Mouse (Mus musculus): ENCODE measurements around the gene Oxt. TPM values are rescaled to one million over a fixed set of nuclear protein-coding genes. Genes with fewer than 3 reads are reported as not detected.

The Oxt gene
- polyA plus RNA-seq (2016; fragmentation: Nextera tagmentation; extraction: Ambion mirVana), result not detected in 2 replicates

DNA sequence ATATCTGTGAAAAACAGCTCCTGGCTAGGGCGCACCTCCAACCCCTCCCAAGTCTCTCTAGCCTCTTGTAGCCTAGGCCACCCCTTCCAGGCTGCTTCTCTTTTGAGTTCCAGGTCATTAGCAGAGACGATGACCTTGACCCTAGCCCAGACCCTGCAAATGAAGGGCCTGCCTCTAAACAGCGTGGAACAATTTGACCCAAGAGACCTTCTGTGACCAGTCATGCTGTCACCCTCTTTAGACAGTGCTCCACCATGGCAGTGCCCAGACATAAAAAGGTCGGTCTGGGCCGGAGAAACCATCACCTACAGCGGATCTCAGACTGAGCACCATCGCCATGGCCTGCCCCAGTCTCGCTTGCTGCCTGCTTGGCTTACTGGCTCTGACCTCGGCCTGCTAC is at the start of gene Oxt:
Gene Oxt (plus strand): TSS at position 301 of the 400 bp plus-strand sequence.
- DNase-seq (ENCODE audit: low spot score), result no peak
- WGBS, result 36% methylated on average over 9 of the region's 9 CpGs
- H3K9me3 ChIP-seq (replicated peaks), result no peaks in the 10 kb centered on the region
- H3K27ac ChIP-seq, result no peak within 1 kb of the TSS
- peaks cover 26% of the 10 kb centered on the region for H3K4me1 ChIP-seq
- peaks cover 75% of the 10 kb centered on the region for H3K27me3 ChIP-seq (ENCODE audit: low read depth, poor library complexity, severe bottlenecking)
- H3K4me3 ChIP-seq, result peak within 1 kb of the TSS; percentile 40
- H3K36me3 ChIP-seq, result no peaks in the 10 kb centered on the region

DNA sequence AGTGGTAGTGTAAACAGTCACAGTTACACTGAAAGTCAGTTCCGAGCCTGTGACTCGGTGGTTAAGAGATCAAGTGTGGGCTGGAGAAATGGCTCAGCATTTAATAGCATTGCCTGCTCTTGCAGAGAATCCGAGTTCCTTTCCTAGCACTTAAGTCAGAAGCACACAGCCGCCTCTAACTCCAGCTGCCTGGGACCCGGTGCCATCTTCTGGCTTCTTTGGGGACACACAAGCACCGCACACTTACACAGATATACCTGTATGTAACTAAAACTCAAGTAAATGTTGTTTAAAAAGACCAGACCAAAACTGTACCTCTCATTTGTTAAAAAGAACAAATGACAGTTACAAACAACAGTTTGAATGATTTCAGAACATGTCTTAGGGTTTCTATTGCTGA is 47.5 kb upstream of the Oxt start:
- DNase-seq (ENCODE audit: low spot score), result no peak
- no peak overlapping the region for H3K27ac ChIP-seq
- H3K9me3 ChIP-seq (replicated peaks), result no peaks in the 10 kb centered on the region
- H3K4me1 ChIP-seq, result no peaks in the 10 kb centered on the region
- H3K27me3 ChIP-seq (ENCODE audit: low read depth, poor library complexity, severe bottlenecking), result no peaks in the 10 kb centered on the region
- peaks cover 52% of the 10 kb centered on the region for H3K36me3 ChIP-seq
- no peak overlapping the region for H3K4me3 ChIP-seq
- WGBS, result 88% methylated on average over 6 of the region's 6 CpGs

DNA sequence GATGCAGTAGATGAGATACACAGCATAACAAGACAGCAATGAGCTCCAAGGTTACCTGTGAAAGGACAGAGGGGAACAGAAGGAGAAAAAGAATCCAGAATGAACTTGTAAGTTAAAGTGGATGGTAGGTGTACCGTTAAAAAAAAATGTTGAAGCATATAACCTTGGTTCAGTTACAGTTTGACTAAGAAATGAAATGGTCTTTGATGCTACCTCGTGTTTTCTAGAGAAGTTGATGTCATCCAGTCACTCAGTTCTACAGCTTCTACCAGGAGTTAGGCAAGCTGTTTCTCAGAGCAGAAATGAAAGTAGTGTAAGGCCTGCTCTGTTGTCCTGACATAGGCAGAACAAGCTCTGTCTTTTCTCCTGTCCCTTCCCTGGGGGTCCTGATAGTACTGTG is 46.7 kb upstream of the Oxt start:
- no peaks in the 10 kb centered on the region for H3K4me1 ChIP-seq
- H3K4me3 ChIP-seq, result no peak overlapping the region
- no peak for DNase-seq (ENCODE audit: low spot score)
- peaks cover 56% of the 10 kb centered on the region for H3K36me3 ChIP-seq
- H3K27ac ChIP-seq, result no peak overlapping the region
- H3K9me3 ChIP-seq (replicated peaks), result no peaks in the 10 kb centered on the region
- 93% methylated on average over 2 of the region's 2 CpGs for WGBS
- H3K27me3 ChIP-seq (ENCODE audit: low read depth, poor library complexity, severe bottlenecking), result no peaks in the 10 kb centered on the region

DNA sequence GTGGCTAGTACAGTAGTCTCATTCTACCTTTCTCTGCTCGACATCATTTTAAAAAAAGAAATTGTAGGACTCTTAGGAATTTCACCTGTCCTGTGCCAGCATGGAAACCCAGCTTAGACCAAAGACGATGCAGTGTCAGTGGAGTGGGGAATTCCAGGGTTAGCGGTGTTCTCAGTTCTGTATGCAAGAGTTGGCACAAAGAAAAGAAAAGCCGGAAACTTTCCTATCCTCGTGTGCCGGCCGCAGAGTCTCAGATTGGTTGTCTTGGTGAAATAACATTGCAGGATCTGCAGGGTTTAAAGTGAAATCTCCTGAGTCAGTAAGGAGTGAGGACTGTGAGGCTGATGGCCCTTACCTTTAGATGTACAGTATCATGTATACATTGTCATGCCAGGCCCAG is 46.0 kb upstream of the Oxt start:
- no peaks in the 10 kb centered on the region for H3K9me3 ChIP-seq (replicated peaks)
- no peak overlapping the region for H3K27ac ChIP-seq
- 93% methylated on average over 7 of the region's 7 CpGs for WGBS
- H3K4me1 ChIP-seq, result no peaks in the 10 kb centered on the region
- no peak for DNase-seq (ENCODE audit: low spot score)
- H3K36me3 ChIP-seq, result peaks cover 56% of the 10 kb centered on the region
- no peak overlapping the region for H3K4me3 ChIP-seq
- no peaks in the 10 kb centered on the region for H3K27me3 ChIP-seq (ENCODE audit: low read depth, poor library complexity, severe bottlenecking)

DNA sequence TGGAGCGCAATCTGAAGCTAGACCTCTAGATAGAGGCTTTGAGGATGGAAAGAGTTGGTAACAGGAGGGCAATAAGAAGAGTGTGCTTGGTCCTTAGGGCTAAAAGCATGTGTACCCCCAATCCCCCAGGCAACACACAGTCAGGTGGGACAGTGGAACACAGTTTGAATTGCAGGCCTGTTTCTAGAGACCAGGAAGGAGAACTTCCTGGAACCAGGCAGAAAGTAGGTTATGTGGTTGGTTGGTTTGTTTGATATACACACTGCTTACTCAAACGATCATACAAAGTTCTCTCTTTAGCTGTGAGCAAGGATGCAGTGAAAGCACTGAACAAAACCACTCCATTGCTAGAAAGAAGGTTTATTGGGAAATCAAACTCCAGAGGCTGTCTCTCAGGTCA is 43.8 kb upstream of the Oxt start:
- H3K27ac ChIP-seq, result no peak overlapping the region
- no peaks in the 10 kb centered on the region for H3K9me3 ChIP-seq (replicated peaks)
- H3K4me3 ChIP-seq, result no peak overlapping the region
- no peak for DNase-seq (ENCODE audit: low spot score)
- H3K27me3 ChIP-seq (ENCODE audit: low read depth, poor library complexity, severe bottlenecking), result no peaks in the 10 kb centered on the region
- peaks cover 54% of the 10 kb centered on the region for H3K36me3 ChIP-seq
- 88% methylated on average over 2 of the region's 2 CpGs for WGBS
- no peaks in the 10 kb centered on the region for H3K4me1 ChIP-seq

DNA sequence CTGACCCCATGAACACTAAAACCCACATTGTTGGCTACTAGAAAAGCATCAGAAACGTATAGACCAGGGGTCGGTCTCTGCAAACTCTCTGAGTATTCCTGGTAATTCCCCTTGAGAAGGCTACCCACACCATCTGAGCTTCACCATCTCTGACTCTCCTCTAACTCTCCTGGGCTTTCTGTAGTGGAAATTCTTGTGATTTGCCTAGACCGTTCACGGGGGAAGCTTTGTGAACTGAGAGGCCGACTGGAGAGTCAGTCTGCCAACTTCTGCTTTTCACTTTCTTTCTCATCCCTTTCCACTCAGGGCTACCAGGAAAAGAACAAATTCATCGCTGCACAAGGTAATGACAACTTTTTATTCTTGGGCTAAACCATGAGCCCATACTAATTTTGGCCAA is 41.0 kb upstream of the Oxt start:
- Histone ChIP-seq H3K36me3 (peaks cover 64% of the 10 kb centered on the region), H3K9me3 (replicated peaks) (no peaks in the 10 kb centered on the region), H3K27me3 (ENCODE audit: low read depth, poor library complexity, severe bottlenecking) (no peaks in the 10 kb centered on the region), H3K4me3 (no peak overlapping the region), H3K4me1 (no peaks in the 10 kb centered on the region), H3K27ac (no peak overlapping the region)
- 93% methylated on average over 6 of the region's 6 CpGs for WGBS
- no peak for DNase-seq (ENCODE audit: low spot score)

DNA sequence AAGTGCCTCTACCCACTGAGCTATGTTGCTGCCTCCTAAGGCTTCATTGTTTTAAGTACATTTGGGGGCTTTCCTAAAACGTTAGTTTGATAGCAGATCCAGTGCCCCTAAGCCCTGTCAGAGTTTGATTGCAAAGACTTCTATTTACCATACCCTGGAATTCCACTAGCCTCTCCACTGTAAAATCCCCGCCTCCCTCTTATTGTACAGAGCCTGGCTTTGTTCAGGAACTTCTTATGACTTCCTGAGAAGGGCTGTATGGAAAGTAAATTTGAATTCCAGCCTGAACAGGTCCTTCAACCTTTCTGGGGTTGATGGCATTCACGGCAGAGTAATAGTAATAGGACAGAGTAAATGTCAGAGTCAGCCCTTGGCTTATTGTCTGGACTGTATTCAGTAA is 39.1 kb upstream of the Oxt start:
- peaks cover 82% of the 10 kb centered on the region for H3K36me3 ChIP-seq
- DNase-seq (ENCODE audit: low spot score), result no peak
- 83% methylated on average over 3 of the region's 3 CpGs for WGBS
- H3K4me3 ChIP-seq, result no peak overlapping the region
- H3K27ac ChIP-seq, result no peak overlapping the region
- no peaks in the 10 kb centered on the region for H3K27me3 ChIP-seq (ENCODE audit: low read depth, poor library complexity, severe bottlenecking)
- no peaks in the 10 kb centered on the region for H3K9me3 ChIP-seq (replicated peaks)
- H3K4me1 ChIP-seq, result no peaks in the 10 kb centered on the region

DNA sequence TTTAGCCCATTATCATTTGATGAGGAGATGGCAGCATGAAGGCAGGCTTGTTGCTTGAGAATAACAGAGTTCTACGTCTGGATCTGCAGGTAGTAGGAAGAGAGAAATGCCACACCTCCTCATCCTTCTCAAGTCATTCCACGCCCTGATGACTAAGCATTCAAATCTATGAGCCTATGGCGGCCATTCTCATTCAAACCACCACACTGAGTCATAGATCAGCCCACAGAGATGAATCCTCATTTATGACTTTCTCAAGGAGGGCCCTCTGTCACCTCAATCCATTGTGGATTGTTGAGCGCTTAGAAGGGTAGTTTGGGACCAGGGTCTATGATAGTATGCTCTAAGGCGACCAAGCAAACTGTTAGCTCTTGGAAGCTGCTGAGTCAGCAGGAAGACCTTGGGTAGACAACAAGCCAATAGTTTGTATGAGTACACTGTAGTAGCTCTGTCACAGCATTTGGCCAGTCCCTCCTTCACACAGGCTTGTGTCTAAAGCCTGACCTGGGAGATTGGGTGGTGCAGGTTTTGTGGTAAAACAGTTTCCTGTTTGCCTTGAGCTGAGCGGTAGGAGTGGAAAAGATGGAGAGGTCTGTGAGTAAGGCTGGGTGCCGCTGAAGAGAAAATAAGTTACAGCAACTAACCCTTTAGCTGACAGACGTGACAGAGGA is 37.0 kb upstream of the Oxt start:
- Histone ChIP-seq H3K27me3 (ENCODE audit: low read depth, poor library complexity, severe bottlenecking) (no peaks in the 10 kb centered on the region), H3K4me3 (no peak overlapping the region), H3K9me3 (replicated peaks) (no peaks in the 10 kb centered on the region), H3K27ac (no peak overlapping the region), H3K4me1 (no peaks in the 10 kb centered on the region), H3K36me3 (peaks cover 84% of the 10 kb centered on the region)
- no peak for DNase-seq (ENCODE audit: low spot score)
- 92% methylated on average over 8 of the region's 8 CpGs for WGBS

DNA sequence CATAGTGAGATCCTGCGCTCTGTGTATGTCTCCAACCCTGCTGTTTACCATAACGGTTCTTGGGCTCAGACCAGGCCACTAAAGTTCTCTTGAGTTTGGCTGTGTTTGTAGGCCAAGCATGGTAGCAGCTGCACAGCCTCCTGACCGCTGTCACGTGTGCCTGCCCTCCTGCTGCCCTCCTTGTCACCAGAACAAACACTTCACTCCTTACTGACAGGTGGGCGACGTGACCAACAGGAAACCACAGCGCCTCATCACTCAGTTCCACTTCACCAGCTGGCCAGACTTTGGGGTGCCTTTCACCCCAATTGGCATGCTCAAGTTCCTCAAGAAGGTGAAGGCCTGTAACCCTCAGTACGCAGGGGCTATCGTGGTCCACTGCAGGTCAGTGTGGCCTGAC is 35.7 kb upstream of the Oxt start:
- peaks cover 84% of the 10 kb centered on the region for H3K36me3 ChIP-seq
- DNase-seq (ENCODE audit: low spot score), result no peak
- H3K4me3 ChIP-seq, result no peak overlapping the region
- no peak overlapping the region for H3K27ac ChIP-seq
- 91% methylated on average over 9 of the region's 9 CpGs for WGBS
- H3K27me3 ChIP-seq (ENCODE audit: low read depth, poor library complexity, severe bottlenecking), result no peaks in the 10 kb centered on the region
- no peaks in the 10 kb centered on the region for H3K9me3 ChIP-seq (replicated peaks)
- H3K4me1 ChIP-seq, result no peaks in the 10 kb centered on the region

DNA sequence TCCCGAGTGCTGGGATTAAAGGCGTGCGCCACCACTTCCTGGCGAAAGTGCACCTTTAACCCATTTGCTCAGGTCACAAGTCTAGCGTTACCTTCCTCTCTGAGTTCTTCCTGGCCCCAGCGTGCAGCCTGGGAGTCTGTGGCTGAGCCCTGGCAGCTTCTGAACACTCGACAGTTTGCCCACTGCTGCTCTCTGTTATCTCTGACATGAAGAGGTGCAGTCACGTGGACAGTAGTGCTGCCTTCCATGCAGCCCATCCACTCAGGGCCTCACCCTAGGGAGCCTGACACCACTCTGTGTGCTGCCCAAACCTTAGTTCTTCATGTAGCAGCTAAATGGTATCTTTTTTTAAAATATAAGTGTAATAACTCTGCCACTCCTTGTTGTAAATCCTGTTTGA is 29.0 kb upstream of the Oxt start:
- WGBS, result 90% methylated on average over 8 of the region's 8 CpGs
- H3K9me3 ChIP-seq (replicated peaks), result no peaks in the 10 kb centered on the region
- H3K36me3 ChIP-seq, result peaks cover 93% of the 10 kb centered on the region
- H3K27me3 ChIP-seq (ENCODE audit: low read depth, poor library complexity, severe bottlenecking), result no peaks in the 10 kb centered on the region
- H3K4me1 ChIP-seq, result no peaks in the 10 kb centered on the region
- DNase-seq (ENCODE audit: low spot score), result no peak
- H3K27ac ChIP-seq, result no peak overlapping the region
- H3K4me3 ChIP-seq, result no peak overlapping the region

DNA sequence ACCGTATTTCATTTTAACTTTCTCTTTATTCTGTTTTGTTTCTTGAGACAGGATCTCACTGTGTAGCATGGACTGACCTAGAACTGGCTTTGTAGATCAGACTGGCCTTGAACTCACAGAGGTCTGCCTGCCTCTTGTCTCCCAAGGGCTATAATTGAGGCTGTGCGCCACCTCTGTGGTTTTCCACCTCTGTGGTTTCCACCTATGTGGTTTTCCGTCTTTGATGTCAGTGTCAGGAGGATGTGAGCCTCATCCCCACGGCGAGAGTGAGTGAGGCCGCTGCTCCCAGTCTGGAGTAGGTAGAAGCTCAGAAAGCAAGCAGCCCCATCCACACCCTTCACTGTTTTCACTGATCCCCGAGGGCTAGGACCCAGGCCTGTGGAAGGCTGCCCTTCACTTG is 21.1 kb upstream of the Oxt start:
- no peak for DNase-seq (ENCODE audit: low spot score)
- Histone ChIP-seq H3K4me1 (no peaks in the 10 kb centered on the region), H3K27me3 (ENCODE audit: low read depth, poor library complexity, severe bottlenecking) (no peaks in the 10 kb centered on the region), H3K4me3 (no peak overlapping the region), H3K27ac (no peak overlapping the region), H3K9me3 (replicated peaks) (no peaks in the 10 kb centered on the region), H3K36me3 (peaks cover 79% of the 10 kb centered on the region)
- WGBS, result 89% methylated on average over 7 of the region's 7 CpGs

DNA sequence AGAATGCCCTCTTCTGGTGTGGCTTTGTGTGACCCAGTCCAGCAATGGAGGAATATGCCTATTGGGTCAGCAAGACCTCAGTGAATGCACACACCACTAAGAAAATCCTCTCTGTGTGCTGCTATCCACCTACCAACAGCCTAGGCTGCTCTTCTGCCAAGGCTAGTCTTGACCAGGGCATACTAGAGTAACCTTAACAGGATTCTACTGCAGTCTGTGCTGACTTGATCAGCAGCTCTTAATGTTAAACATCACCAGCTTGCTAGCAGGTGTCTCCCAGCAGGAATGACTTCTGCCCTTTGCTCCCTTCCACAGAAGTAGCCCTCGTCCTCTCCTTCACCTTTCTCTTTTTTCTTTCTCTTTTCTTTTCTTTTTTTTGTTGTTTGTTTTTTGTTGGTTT is 19.7 kb upstream of the Oxt start:
- no peaks in the 10 kb centered on the region for H3K4me1 ChIP-seq
- no peak overlapping the region for H3K4me3 ChIP-seq
- H3K27ac ChIP-seq, result no peak overlapping the region
- DNase-seq (ENCODE audit: low spot score), result no peak
- WGBS, result 83% methylated on average over 1 of the region's 1 CpGs
- no peaks in the 10 kb centered on the region for H3K9me3 ChIP-seq (replicated peaks)
- peaks cover 68% of the 10 kb centered on the region for H3K36me3 ChIP-seq
- no peaks in the 10 kb centered on the region for H3K27me3 ChIP-seq (ENCODE audit: low read depth, poor library complexity, severe bottlenecking)

DNA sequence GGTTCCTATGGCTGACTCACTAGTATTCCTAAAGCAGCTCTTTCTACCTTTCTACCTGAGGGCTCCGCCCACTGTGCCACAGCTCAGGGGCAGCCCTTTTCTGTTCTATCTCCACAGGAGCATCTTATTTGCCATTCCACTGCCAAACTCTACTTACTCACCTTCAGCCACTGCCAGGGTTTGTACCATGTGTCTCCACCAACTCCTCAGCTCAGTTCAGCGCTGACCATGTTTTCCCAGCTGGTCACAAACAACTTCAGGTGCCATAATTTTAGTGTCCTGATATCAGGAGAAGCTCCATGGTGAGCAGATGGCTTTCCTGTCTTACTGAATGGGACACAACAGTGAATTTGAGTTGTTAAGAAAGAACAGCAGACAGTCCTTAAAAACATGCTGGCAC is 18.5 kb upstream of the Oxt start:
- peaks cover 56% of the 10 kb centered on the region for H3K36me3 ChIP-seq
- H3K27me3 ChIP-seq (ENCODE audit: low read depth, poor library complexity, severe bottlenecking), result no peaks in the 10 kb centered on the region
- H3K4me1 ChIP-seq, result peaks cover under 1% of the 10 kb centered on the region; the same call in 1 of the 2 replicates
- H3K27ac ChIP-seq, result no peak overlapping the region
- no peaks in the 10 kb centered on the region for H3K9me3 ChIP-seq (replicated peaks)
- no peak for DNase-seq (ENCODE audit: low spot score)
- 94% methylated on average over 2 of the region's 2 CpGs for whole genome bisulfite sequencing
- no peak overlapping the region for H3K4me3 ChIP-seq

DNA sequence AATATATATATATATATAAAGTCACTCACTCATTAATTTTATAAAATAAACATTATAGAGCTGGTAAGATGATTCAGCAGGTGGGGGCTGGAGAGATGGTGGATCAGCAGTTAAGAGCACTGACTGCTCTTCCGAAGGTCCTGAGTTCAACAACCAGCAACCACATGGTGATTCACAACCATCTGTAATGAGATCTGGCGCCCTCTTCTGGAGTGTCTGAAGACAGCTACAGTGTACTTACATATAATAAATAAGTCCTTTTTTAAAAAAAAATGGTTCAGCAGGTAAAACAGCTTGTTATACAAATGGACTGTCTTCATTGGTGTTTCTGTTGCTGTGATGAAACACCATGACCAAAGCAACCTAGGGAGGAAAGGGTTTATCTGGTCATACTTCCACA is 18.0 kb upstream of the Oxt start:
- no peaks in the 10 kb centered on the region for H3K9me3 ChIP-seq (replicated peaks)
- peaks cover 6% of the 10 kb centered on the region for H3K4me1 ChIP-seq
- H3K36me3 ChIP-seq, result peaks cover 51% of the 10 kb centered on the region
- H3K4me3 ChIP-seq, result no peak overlapping the region
- no peak overlapping the region for H3K27ac ChIP-seq
- DNase-seq (ENCODE audit: low spot score), result no peak
- H3K27me3 ChIP-seq (ENCODE audit: low read depth, poor library complexity, severe bottlenecking), result no peaks in the 10 kb centered on the region
- WGBS, result 68% methylated on average over 2 of the region's 2 CpGs

Data from limb, embryonic 10.5 days (tissue).